Mouse (Mus musculus): ENCODE data around the gene AF067063.
"Not testable (repeated sequence)": the region's sequence is repeated elsewhere in the genome, so short reads cannot be mapped to it uniquely, and the experiment has no call there.

DNA sequence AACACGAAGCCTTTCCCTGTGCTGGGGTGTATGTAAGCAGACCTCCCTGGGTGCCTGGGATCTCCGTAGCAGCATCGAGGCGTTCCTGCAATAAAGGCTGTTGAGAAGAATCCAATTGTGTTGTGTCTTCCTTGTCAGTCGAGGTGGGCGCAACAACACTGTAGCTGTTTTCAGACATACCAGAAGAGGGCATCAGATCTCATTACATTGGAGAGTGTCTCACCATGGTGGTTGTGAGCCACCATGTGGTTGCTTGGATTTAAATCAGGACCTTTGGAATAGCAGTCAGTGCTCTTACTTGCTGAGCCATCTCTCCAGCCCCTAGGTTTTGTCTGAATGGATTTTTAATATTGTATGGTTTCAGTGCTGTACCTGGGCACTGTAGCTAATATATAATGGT lies 10.0 kb upstream of the AF067063 start:
- TF ChIP-seq CTCF (IDR thresholded peaks at IDR 0.05; ENCODE audit: low read depth, low read length); EP300 (IDR thresholded peaks at IDR 0.05; ENCODE audit: insufficient read depth, low read depth, low read length); POLR2A (IDR thresholded peaks at IDR 0.05; ENCODE audit: insufficient read depth, low read length): not testable (repeated sequence)
